Mouse (Mus musculus) stomach, postnatal 0 days (tissue): ENCODE results near the gene Fam69b.

Experiments
- CTCF ChIP-seq: IDR thresholded peaks from 2 replicates; pipeline ENCODE4 v1.5.1; 2016; ENCODE audit warnings: antibody characterized with exemption, low read depth, mild to moderate bottlenecking, moderate library complexity
- EP300 ChIP-seq: optimal IDR thresholded peaks from 2 replicates; pipeline ENCODE3; 2016; ENCODE audit warnings: antibody characterized with exemption

DNA sequence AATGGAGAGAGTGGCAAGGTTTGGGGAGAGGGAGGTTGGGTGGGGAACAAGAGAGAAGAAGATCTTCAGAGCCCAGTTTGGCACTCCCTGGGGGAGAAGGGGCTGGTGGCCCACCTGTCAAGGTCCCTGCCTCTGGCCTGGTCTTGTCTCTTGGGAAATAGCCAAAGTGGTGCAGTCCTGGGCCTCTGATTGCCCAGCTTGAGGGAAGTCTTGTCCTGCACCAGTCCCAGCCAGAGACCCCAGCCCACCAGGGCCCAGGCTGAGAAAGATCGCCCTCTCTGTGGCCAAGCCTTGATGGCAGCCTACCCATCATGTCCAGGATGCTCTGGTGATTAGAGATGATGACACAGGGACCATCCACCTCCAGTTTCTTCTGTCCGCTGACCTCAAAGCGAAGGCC is 31.4 kb upstream of the Fam69b start:
- no peak for TF ChIP-seq CTCF
- TF ChIP-seq EP300 = no peak
